Mouse (Mus musculus) midbrain, postnatal 0 days (tissue): ENCODE data around the gene Sh3kbp1. TPM values are rescaled to one million over a fixed set of nuclear protein-coding genes. Genes with fewer than 3 reads are reported as not detected.

ENCODE experiments used
- ATAC-seq: fragments of 200-750 bp; cut with Nextera tagmentation; 2 replicates; pipeline ENCODE4 v1.8.0; 2017; ENCODE audit warnings: moderate number of reproducible peaks, mild to moderate bottlenecking, moderate TSS enrichment, moderate library complexity; ENCODE audit not compliant: low FRiP score
- DNase-seq: peaks from one replicate; pipeline ENCODE4 v3.0.0-alpha.2; 2015; ENCODE audit warnings: low spot score
- H3K27ac ChIP-seq: fragments of 300-500 bp; sonication (generic); 2 replicates; pipeline ENCODE4 v1.5.1; 2014; ENCODE audit warnings: low read depth, mild to moderate bottlenecking, low read length, mixed read lengths
- H3K27me3 ChIP-seq: fragments of 300-500 bp; sonication (generic); 2 replicates; pipeline ENCODE4 v1.6.1; 2014; ENCODE audit warnings: low read length, control low read depth, mixed read lengths; ENCODE audit not compliant: insufficient read depth
- H3K36me3 ChIP-seq: fragments of 300-500 bp; sonication (generic); 2 replicates; pipeline ENCODE4 v1.6.1; 2014; ENCODE audit warnings: low read length, control low read depth, mixed read lengths; ENCODE audit not compliant: insufficient read depth
- H3K4me1 ChIP-seq: fragments of 300-500 bp; sonication (generic); 2 replicates; pipeline ENCODE4 v1.6.1; 2014; ENCODE audit warnings: mild to moderate bottlenecking, control low read depth, antibody characterized with exemption, low read length, mixed read lengths; ENCODE audit not compliant: insufficient read depth
- H3K4me2 ChIP-seq: fragments of 300-500 bp; sonication (generic); 2 replicates; pipeline ENCODE4 v1.6.1; 2014; ENCODE audit warnings: low read depth, mild to moderate bottlenecking, low read length, mixed read lengths; ENCODE audit not compliant: poor library complexity, severe bottlenecking
- H3K4me3 ChIP-seq: fragments of 300-500 bp; sonication (generic); 2 replicates; pipeline ENCODE4 v1.5.1; 2014; ENCODE audit warnings: low read depth, mild to moderate bottlenecking, low read length, moderate library complexity
- H3K9ac ChIP-seq: fragments of 300-500 bp; sonication (generic); replicated peaks from 2 replicates; pipeline ENCODE4 v1.6.1; 2014; ENCODE audit warnings: mild to moderate bottlenecking, low read length, moderate library complexity, mixed read lengths; ENCODE audit not compliant: poor library complexity, severe bottlenecking
- H3K9me3 ChIP-seq: fragments of 300-500 bp; sonication (generic); 2 replicates; pipeline ENCODE4 v1.6.1; 2016; ENCODE audit warnings: low read length, control low read depth
- CTCF ChIP-seq: IDR thresholded peaks from 2 replicates; pipeline ENCODE4 v1.5.1; 2016; ENCODE audit warnings: antibody characterized with exemption, mild to moderate bottlenecking
- WGBS: fragments of 180-500 bp; shearing (Covaris S2); extraction: QIAGEN DNeasy Blood & Tissue Kit; methylation state at CpG from one replicate; pipeline ENCODE4 v1.1.7; 2014; 5-methylcytosine and 5-hydroxymethylcytosine counted together
- polyA plus RNA-seq: library from polyadenylated mRNA; unstranded; fragments of >200 nt; fragmentation: Nextera tagmentation; extraction: Ambion mirVana; gene quantifications from 2 replicates; pipeline ENCODE4 v1.2.1, GENCODE M21; 2015
- total RNA-seq: library from RNA; depleted of rRNA; stranded (reverse); fragments of >200 nt; gene quantifications from 2 replicates; pipeline ENCODE4 v1.2.3, GENCODE M21; 2014

Gene Sh3kbp1
- total and polyA plus RNA-seq, 2 experiments from 2014 or later = 41.9 to 42.4 TPM

- Histone ChIP-seq H3K4me3 (no peak overlapping the region), H3K27me3 (no peaks in the 10 kb centered on the region; the same call in 1 of the 2 replicates), H3K9ac (no peak overlapping the region), H3K27ac (no peak overlapping the region), H3K36me3 (no peaks in the 10 kb centered on the region), H3K4me2 (no peak overlapping the region), H3K9me3 (no peaks in the 10 kb centered on the region), H3K4me1 (no peaks in the 10 kb centered on the region)
- no peak for DNase-seq
- ATAC-seq = no peak
- no peak for TF ChIP-seq CTCF
- WGBS = 89% methylated on average over 6 of the region's 6 CpGs
Measured at GRCm38 (mm10) chrX:159809510-159809909, 182.4 kb downstream of the Sh3kbp1 start.

DNA sequence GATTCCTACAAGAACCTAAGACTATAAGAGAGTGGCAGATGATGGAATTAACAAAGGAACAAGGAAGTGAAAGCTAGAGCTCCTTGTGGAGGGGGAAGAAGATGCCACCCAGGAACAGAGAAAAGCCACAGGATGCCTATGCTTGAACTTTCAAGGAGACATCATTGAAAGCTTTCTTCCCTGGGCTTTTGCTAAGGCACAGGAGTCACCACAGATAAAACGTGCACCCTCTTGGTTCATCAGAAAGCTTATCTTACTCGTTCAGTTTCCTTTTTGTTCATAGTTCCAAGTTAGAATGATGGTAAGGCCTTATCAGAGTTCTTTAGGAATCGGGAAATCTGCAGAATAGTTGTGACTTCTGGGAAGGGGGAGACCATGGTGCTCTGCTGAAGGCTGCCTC, 183.4 kb downstream of the Sh3kbp1 start:
- Histone ChIP-seq H3K9ac (no peak overlapping the region), H3K4me3 (no peak overlapping the region), H3K27ac (no peak overlapping the region), H3K27me3 (no peaks in the 10 kb centered on the region; the same call in 1 of the 2 replicates), H3K4me2 (no peak overlapping the region), H3K9me3 (no peaks in the 10 kb centered on the region), H3K36me3 (no peaks in the 10 kb centered on the region), H3K4me1 (no peaks in the 10 kb centered on the region)
- no peak for DNase-seq
- no peak for ATAC-seq
- WGBS = 69% methylated on average over 3 of the region's 3 CpGs
- TF ChIP-seq CTCF = no peak

GRCm38 (mm10) chrX:159817508-159817907, 190.4 kb downstream of the Sh3kbp1 start:
- ATAC-seq = no peak
- no peaks in the 10 kb centered on the region for H3K4me1 ChIP-seq

GRCm38 (mm10) chrX:159828135-159828534, 201.1 kb downstream of the Sh3kbp1 start:
- DNase-seq (peak; percentile 41), ATAC-seq (no peak)
- 72% methylated on average over 5 of the region's 5 CpGs for WGBS

More at GRCm38 (mm10) chrX:159817508-159817907, 190.4 kb downstream of the Sh3kbp1 start:
- no peaks in the 10 kb centered on the region for H3K9me3 ChIP-seq
- no peak for DNase-seq
- no peak overlapping the region for H3K9ac ChIP-seq
- no peak for TF ChIP-seq CTCF
- H3K27ac ChIP-seq = no peak overlapping the region
- no peak overlapping the region for H3K4me2 ChIP-seq
- WGBS = 96% methylated on average over 2 of the region's 2 CpGs
- H3K4me3 ChIP-seq = no peak overlapping the region
- H3K27me3 ChIP-seq = no peaks in the 10 kb centered on the region; the same call in 1 of the 2 replicates
- no peaks in the 10 kb centered on the region for H3K36me3 ChIP-seq

DNA sequence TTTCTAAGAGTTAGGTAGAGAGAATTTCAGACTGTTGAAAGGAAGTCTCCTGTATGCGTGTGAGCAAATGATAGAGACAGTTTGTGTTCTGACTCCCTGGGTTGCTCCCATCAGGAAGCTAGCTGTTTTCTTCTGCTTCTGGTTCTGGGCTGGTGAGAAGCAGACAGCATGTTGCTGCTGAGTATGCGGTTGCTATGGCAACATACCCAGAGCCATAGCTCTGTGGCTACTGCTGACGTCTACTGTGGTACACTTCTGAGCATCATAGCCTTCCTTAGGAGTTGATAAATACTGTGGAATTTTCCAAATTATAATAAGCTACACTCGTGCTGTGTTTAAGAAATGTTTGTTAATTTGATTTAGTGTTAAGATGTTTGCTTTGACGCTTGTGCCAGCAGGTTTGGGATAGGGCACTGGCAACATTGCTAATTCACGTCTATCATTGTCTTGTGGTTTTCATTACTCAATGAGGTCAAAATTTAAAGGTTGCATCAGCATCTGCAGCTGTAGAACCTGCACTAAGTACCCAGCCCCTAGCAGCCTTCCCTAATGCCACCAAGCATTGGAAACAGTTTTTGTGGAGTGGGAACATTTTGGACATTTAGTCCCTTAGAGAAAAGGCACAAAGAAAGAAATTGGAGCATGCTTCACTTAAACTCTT, 202.2 kb downstream of the Sh3kbp1 start:
- H3K9me3 ChIP-seq = no peaks in the 10 kb centered on the region
- H3K36me3 ChIP-seq = no peaks in the 10 kb centered on the region
- no peak for TF ChIP-seq CTCF
- H3K4me3 ChIP-seq = no peak overlapping the region
- no peak overlapping the region for H3K9ac ChIP-seq
- WGBS = 57% methylated on average over 6 of the region's 6 CpGs
- ATAC-seq (peak; percentile 65; the same call in 1 of the 2 replicates), DNase-seq (peak; percentile 72)
- H3K27me3 ChIP-seq = no peaks in the 10 kb centered on the region; the same call in 1 of the 2 replicates
- H3K4me1 ChIP-seq = no peaks in the 10 kb centered on the region
- H3K4me2 ChIP-seq = no peak overlapping the region
- H3K27ac ChIP-seq = no peak overlapping the region

More at GRCm38 (mm10) chrX:159828135-159828534, 201.1 kb downstream of the Sh3kbp1 start:
- H3K36me3 ChIP-seq = no peaks in the 10 kb centered on the region
- no peaks in the 10 kb centered on the region; the same call in 1 of the 2 replicates for H3K27me3 ChIP-seq
- no peak overlapping the region for H3K9ac ChIP-seq
- H3K9me3 ChIP-seq = no peaks in the 10 kb centered on the region
- no peak overlapping the region for H3K4me3 ChIP-seq
- H3K4me2 ChIP-seq = no peak overlapping the region
- no peak overlapping the region for H3K27ac ChIP-seq
- no peaks in the 10 kb centered on the region for H3K4me1 ChIP-seq
- no peak for TF ChIP-seq CTCF

DNA sequence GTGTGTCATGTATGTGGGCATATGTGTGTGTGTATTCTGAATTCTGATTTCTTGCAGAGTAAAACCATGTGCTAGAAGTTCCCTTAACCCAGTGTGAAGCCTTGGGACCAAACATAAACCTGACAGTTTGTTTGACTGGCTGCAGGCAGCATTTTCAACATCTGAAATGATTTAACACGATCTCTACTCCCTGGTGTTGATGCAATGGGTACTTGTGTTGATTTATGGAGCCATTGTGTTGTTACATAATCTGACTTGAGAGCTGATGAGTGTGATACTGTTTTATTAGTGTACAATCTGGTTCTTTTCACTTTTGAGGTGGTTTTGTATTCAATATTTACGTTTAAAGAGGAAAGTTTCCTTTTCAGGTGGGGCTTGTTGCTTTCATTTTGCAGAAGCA, 204.1 kb downstream of the Sh3kbp1 start:
- Histone ChIP-seq H3K27me3 (no peaks in the 10 kb centered on the region; the same call in 1 of the 2 replicates), H3K4me3 (no peak overlapping the region), H3K9ac (no peak overlapping the region), H3K4me2 (no peak overlapping the region), H3K4me1 (no peaks in the 10 kb centered on the region), H3K36me3 (no peaks in the 10 kb centered on the region), H3K27ac (no peak overlapping the region), H3K9me3 (no peaks in the 10 kb centered on the region)
- DNase-seq = no peak
- TF ChIP-seq CTCF = no peak
- no peak for ATAC-seq
- WGBS = 72% methylated on average over 2 of the region's 2 CpGs
